16 mouse cellular contexts compared by ENCODE assay signal in genomic region chr6:140610117-140610516, GRCm38 (mm10).
"Had no signal": no experiment of that assay in that cellular context is flagged by ENCODE, and none has a peak within 500 bp of the region (broad histone marks: within the 10 kb centered on the region; RNA-seq: fewer than 3 reads in every experiment).

No protein-coding gene starts in this region.

- DNase-seq: kidney, adult 18-20 months; kidney, postnatal 10 days; kidney, postnatal 4 days; left cerebral cortex, postnatal 4 days; lung, postnatal 14 days; midbrain, embryonic 14.5 days; right cerebral cortex, postnatal 4 days; spleen, adult 18-20 months; thymus, postnatal 14 days had no signal

- H3K27ac ChIP-seq: layer of hippocampus, adult 2 months; limb, embryonic 13.5 days; liver, embryonic 15.5 days; lung, embryonic 15.5 days; midbrain, embryonic 10.5 days; neural tube, embryonic 15.5 days had no signal

- H3K4me1 ChIP-seq: liver, embryonic 15.5 days; lung, embryonic 15.5 days; neural tube, embryonic 15.5 days had no signal

- H3K4me3 ChIP-seq: layer of hippocampus, adult 2 months; limb, embryonic 13.5 days; liver, embryonic 15.5 days; lung, embryonic 15.5 days; midbrain, embryonic 10.5 days; myocyte; neural tube, embryonic 15.5 days had no signal

- H3K27me3 ChIP-seq: limb, embryonic 13.5 days; liver, embryonic 15.5 days; lung, embryonic 15.5 days; neural tube, embryonic 15.5 days had no signal

- H3K4me2 ChIP-seq: limb, embryonic 13.5 days; liver, embryonic 15.5 days; lung, embryonic 15.5 days; neural tube, embryonic 15.5 days had no signal

- H3K36me3 ChIP-seq: liver, embryonic 15.5 days; lung, embryonic 15.5 days; midbrain, embryonic 10.5 days; neural tube, embryonic 15.5 days had no signal

- H3K9ac ChIP-seq: limb, embryonic 13.5 days; liver, embryonic 15.5 days; lung, embryonic 15.5 days; neural tube, embryonic 15.5 days had no signal

- H3K9me3 ChIP-seq: limb, embryonic 13.5 days; liver, embryonic 15.5 days; lung, embryonic 15.5 days; midbrain, embryonic 10.5 days; neural tube, embryonic 15.5 days had no signal
